9 mouse cellular contexts compared by ENCODE assay signal in the genomic region with DNA sequence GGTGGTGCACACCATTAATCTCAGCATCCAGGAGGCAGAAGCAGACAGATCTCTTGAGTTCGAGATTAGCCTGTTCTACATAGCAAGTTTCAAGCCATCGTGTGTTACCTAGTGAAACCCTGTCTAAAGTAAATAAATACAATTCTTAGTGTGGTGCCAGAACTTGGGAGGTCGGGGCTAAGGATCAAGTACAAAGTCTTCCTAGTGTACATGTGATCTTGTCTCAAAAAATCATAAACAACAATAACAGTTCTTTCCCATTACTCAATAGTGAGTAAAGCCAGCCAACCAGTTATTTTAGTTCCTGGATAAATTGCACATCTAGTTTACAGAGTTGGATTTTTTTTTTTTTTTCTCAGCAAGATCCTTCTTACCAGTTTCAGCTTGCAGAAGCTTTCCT. TPM values are rescaled to one million over a fixed set of nuclear protein-coding genes. Genes with fewer than 3 reads are reported as not detected.
DNase-seq lines count a peak whose midpoint lies in the region; ATAC-seq lines count a peak whose summit lies in the region.
"Had no signal": no experiment of that assay in that cellular context is flagged by ENCODE, and none has a peak within 500 bp of the region (broad histone marks: within the 10 kb centered on the region; RNA-seq: fewer than 3 reads in every experiment).

No protein-coding gene starts in this region.

- no peak overlapping the region for H3K9ac ChIP-seq in heart, embryonic 15.5 days
- H3K9ac ChIP-seq in hindbrain, embryonic 11.5 days (ENCODE audit: low read depth, low read length) = no peak overlapping the region; the same call in 1 of the 2 replicates

- peak overlapping the region; percentile 84 for H3K4me3 ChIP-seq in heart, embryonic 15.5 days
- peak overlapping the region; percentile 56 for H3K4me3 ChIP-seq in hindbrain, embryonic 11.5 days (ENCODE audit: low read depth, low read length)

- H3K9me3 ChIP-seq in heart, embryonic 15.5 days (replicated peaks) = no peaks in the 10 kb centered on the region
- H3K9me3 ChIP-seq in hindbrain, embryonic 11.5 days (ENCODE audit: control insufficient read depth, low read length) = no peaks in the 10 kb centered on the region

- intact Hi-C loops in heart, postnatal 25 days (cut with DNase I) = no loop called here

- no peak for ATAC-seq in heart, embryonic 15.5 days (replicated peaks; ENCODE audit: insufficient number of reproducible peaks, insufficient read depth, low FRiP score, low read depth)
- no peak for ATAC-seq in hindbrain, embryonic 11.5 days (ENCODE audit: low FRiP score)
- ATAC-seq in megakaryocyte-erythroid progenitor cell, adult 5-6 weeks (replicated peaks; ENCODE audit: low FRiP score, low TSS enrichment, poor library complexity, severe bottlenecking) = peak; percentile 9; the same call in 1 of the 2 replicates

- H3K4me2 ChIP-seq in heart, embryonic 15.5 days = peak overlapping the region; percentile 87
- H3K4me2 ChIP-seq in hindbrain, embryonic 11.5 days (replicated peaks; ENCODE audit: low read depth, low read length) = peak overlapping the region; percentile 50

- no peak for DNase-seq in heart, postnatal 25 days (ENCODE audit: low spot score)
- DNase-seq in adipocyte (ENCODE audit: low spot score) = peak; percentile 50
- no peak for DNase-seq in hindbrain, embryonic 11.5 days (ENCODE audit: low spot score)
- DNase-seq in B cell, adult 2 months = no peak
- DNase-seq in spleen, postnatal 10 days (ENCODE audit: low spot score in 2 of 2) = no peak
- DNase-seq in natural killer cell, adult 2 months (ENCODE audit: low spot score in 2 of 2) = no peak

- H3K36me3 ChIP-seq in heart, embryonic 15.5 days = no peaks in the 10 kb centered on the region
- H3K36me3 ChIP-seq in hindbrain, embryonic 11.5 days (ENCODE audit: control insufficient read depth, insufficient read depth, low read length) = no peaks in the 10 kb centered on the region

- H3K27ac ChIP-seq in heart, embryonic 15.5 days = no peak overlapping the region
- no peak overlapping the region for H3K27ac ChIP-seq in hindbrain, embryonic 11.5 days (ENCODE audit: low read depth, low read length)

- H3K4me1 ChIP-seq in heart, embryonic 15.5 days (replicated peaks) = peaks cover 29% of the 10 kb centered on the region
- H3K4me1 ChIP-seq in hindbrain, embryonic 11.5 days (replicated peaks; ENCODE audit: control insufficient read depth, insufficient read depth, low read length) = no peaks in the 10 kb centered on the region

- WGBS in heart, embryonic 15.5 days = 53% methylated on average over 3 of the region's 3 CpGs
- 66% methylated on average over 3 of the region's 3 CpGs for WGBS in hindbrain, embryonic 11.5 days

- H3K27me3 ChIP-seq in heart, embryonic 15.5 days = no peaks in the 10 kb centered on the region
- H3K27me3 ChIP-seq in hindbrain, embryonic 11.5 days (ENCODE audit: control insufficient read depth, insufficient read depth, low read length) = no peaks in the 10 kb centered on the region

RNA-seq across cellular contexts. Expression of a gene that starts 1.0 kb away (rescaled TPM):
- 31.6 and 33.2 TPM in 2 replicates for polyA plus RNA-seq in heart, embryonic 15.5 days (2015; fragmentation: Nextera tagmentation; extraction: Ambion mirVana)
- total RNA-seq in heart, postnatal 25 days (2021) = 10 to 100 TPM; 12.7 to 12.8 TPM
- polyA plus RNA-seq in hindbrain, embryonic 11.5 days (2014; fragmentation: Nextera tagmentation; extraction: Ambion mirVana) = 19.0 and 22.2 TPM in 2 replicates
- 40.8 and 50.5 TPM in 2 replicates for total RNA-seq in megakaryocyte-erythroid progenitor cell, adult 5-6 weeks (2014; fragmentation: Nextera tagmentation)
- total RNA-seq in megakaryocyte-erythroid progenitor cell, adult 5-6 weeks (2017) = 35.3 and 43.5 TPM in 2 replicates

RNA-seq across cellular contexts. Expression of a gene that starts 1.1 kb away (rescaled TPM):
- 30.4 and 35.5 TPM in 2 replicates for polyA plus RNA-seq in heart, embryonic 15.5 days (2015; fragmentation: Nextera tagmentation; extraction: Ambion mirVana)
- total RNA-seq in heart, postnatal 25 days (2021) = 10 to 100 TPM; 28.0 to 30.2 TPM
- polyA plus RNA-seq in hindbrain, embryonic 11.5 days (2014; fragmentation: Nextera tagmentation; extraction: Ambion mirVana) = 32.5 and 39.7 TPM in 2 replicates
- 8.5 and 16.1 TPM in 2 replicates for total RNA-seq in megakaryocyte-erythroid progenitor cell, adult 5-6 weeks (2014; fragmentation: Nextera tagmentation)
- 6.5 and 12.5 TPM in 2 replicates for total RNA-seq in megakaryocyte-erythroid progenitor cell, adult 5-6 weeks (2017)
- total RNA-seq: neutrophil, adult 5-6 weeks had no signal

RNA-seq across cellular contexts. Expression of a gene that starts 19.2 kb away (rescaled TPM):
- 0.24 TPM in 2 replicates for polyA plus RNA-seq in heart, embryonic 15.5 days (2015; fragmentation: Nextera tagmentation; extraction: Ambion mirVana)
- not detected for total RNA-seq in heart, postnatal 25 days (2021)
- 0.37 and 0.47 TPM in 2 replicates for polyA plus RNA-seq in hindbrain, embryonic 11.5 days (2014; fragmentation: Nextera tagmentation; extraction: Ambion mirVana)
- not detected in 2 replicates for total RNA-seq in megakaryocyte-erythroid progenitor cell, adult 5-6 weeks (2014; fragmentation: Nextera tagmentation)
- total RNA-seq in megakaryocyte-erythroid progenitor cell, adult 5-6 weeks (2017) = not detected in 2 replicates
- total RNA-seq: neutrophil, adult 5-6 weeks had no signal

RNA-seq across cellular contexts. Expression of a gene that starts 27.1 kb away (rescaled TPM):
- 0.36 TPM in 1 of 2 replicates, not detected in the other for polyA plus RNA-seq in heart, embryonic 15.5 days (2015; fragmentation: Nextera tagmentation; extraction: Ambion mirVana)
- total RNA-seq in heart, postnatal 25 days (2021) = not detected
- polyA plus RNA-seq in hindbrain, embryonic 11.5 days (2014; fragmentation: Nextera tagmentation; extraction: Ambion mirVana) = not detected in 2 replicates
- total RNA-seq in megakaryocyte-erythroid progenitor cell, adult 5-6 weeks (2014; fragmentation: Nextera tagmentation) = not detected in 2 replicates
- 2.1 TPM in 1 of 2 replicates, not detected in the other for total RNA-seq in megakaryocyte-erythroid progenitor cell, adult 5-6 weeks (2017)
- total RNA-seq: neutrophil, adult 5-6 weeks had no signal

RNA-seq across cellular contexts. Expression of a gene that starts 48.2 kb away (rescaled TPM):
- 56.4 and 57.1 TPM in 2 replicates for polyA plus RNA-seq in heart, embryonic 15.5 days (2015; fragmentation: Nextera tagmentation; extraction: Ambion mirVana)
- total RNA-seq in heart, postnatal 25 days (2021) = 10 to 100 TPM; 28.5 to 31.3 TPM
- 63.2 and 71.2 TPM in 2 replicates for polyA plus RNA-seq in hindbrain, embryonic 11.5 days (2014; fragmentation: Nextera tagmentation; extraction: Ambion mirVana)
- 24.3 and 26.4 TPM in 2 replicates for total RNA-seq in megakaryocyte-erythroid progenitor cell, adult 5-6 weeks (2014; fragmentation: Nextera tagmentation)
- total RNA-seq in megakaryocyte-erythroid progenitor cell, adult 5-6 weeks (2017) = 16.2 and 24.6 TPM in 2 replicates
